Mouse (Mus musculus) heart, postnatal 4 days (tissue): ENCODE data around the gene Slc39a7. TPM values are rescaled to one million over a fixed set of nuclear protein-coding genes. Genes with fewer than 3 reads are reported as not detected.
A peak's percentile ranks its signal among the peaks of the same experiment; 100 is the strongest.
"Not testable (repeated sequence)": the region's sequence is repeated elsewhere in the genome, so short reads cannot be mapped to it uniquely, and the experiment has no call there.

Experiments
- DNase-seq: peaks from one replicate; pipeline ENCODE4 v3.0.0; 2021
- microRNA-seq, 2 experiments: library from miRNA; unstranded; fragments of <30 nt; microRNA quantifications; one replicate each; pipeline ENCODE4 v1.2.0; 2021 to 2022
- total RNA-seq, 2 experiments: library from RNA; stranded (reverse); gene quantifications; 2 replicates each; pipeline ENCODE4 v1.2.3; 2021

Gene Slc39a7
- total RNA-seq, 2 experiments from 2014 or later = 83.8 to 86.5 TPM

DNA sequence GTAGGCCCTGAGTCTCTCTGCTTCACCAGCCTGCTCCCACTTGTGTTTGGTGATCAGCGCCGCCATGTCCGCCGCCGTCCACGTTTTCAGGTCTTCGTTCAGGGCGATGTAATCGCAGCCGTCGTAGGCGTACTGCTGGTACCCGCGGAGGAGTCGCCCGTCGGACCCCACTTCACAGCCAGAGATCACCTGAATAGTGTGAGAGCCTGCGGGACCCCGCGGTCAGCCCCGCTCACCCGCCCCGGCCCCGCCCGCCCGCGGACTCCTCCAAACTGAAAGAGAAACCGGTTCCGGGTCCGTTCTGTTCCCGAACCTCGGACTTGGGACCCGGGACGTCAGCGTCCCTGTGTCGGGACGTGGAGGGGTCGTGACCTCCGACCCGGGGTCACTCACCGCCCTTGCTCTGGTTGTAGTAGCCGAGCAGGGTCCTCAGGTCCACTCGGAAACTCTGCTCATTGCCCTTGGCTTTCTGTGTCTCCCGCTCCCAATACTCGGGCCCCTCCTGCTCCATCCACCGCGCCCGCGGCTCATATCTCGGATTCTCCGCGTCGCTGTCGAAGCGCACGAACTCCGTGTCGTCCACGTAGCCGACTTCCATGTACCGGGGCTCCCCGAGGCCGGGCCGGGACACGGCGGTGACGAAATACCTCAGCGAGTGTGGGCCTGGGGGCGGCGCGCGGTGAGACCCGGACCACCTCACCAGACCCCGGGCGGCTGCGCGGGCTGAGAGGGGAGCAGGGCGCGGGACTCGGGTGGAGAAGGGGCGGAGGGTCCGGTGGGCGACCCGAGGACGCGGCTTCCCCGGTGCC, 31.9 kb downstream of the Slc39a7 start:
- DNase-seq = peak; percentile 30

DNA sequence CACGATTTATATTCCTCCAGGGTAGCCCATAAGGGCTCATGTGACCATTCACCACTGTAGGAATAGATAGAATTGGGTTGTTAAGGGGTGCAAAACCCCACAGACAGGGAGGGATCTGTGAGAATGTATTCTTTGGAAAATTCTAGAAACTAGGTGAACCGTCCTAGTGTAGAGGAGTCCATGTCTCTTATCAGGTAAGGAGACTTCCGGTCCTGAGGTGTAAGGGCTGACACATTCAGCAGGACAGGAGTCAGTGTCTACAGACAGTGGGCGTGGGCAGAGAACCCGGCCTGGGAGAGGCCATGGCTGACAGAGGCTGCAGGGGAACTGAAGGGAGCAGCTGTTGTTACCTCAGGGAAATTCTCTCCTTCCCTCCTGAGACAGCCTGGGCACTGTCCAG, 32.8 kb downstream of the Slc39a7 start:
- not testable (repeated sequence) for DNase-seq

DNA sequence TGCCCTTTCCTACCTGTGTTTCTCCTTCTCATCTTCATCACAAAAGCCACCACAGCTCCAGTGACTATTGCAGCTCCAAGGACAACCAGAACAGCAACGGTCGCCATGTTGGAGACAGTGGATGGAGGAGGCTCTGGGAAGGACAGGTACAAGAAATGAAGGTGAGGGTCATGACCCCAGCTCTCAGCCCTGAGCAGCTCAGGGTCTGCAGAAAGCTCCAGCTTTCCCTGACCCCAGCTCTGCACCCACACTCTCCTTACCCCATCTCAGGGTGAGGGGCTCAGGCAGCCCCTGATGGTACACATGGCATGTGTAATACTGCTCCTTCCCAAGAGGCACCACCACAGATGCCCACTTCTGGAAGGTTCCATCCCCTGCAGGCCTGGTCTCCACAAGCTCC, 34.5 kb downstream of the Slc39a7 start:
- not testable (repeated sequence) for DNase-seq

DNA sequence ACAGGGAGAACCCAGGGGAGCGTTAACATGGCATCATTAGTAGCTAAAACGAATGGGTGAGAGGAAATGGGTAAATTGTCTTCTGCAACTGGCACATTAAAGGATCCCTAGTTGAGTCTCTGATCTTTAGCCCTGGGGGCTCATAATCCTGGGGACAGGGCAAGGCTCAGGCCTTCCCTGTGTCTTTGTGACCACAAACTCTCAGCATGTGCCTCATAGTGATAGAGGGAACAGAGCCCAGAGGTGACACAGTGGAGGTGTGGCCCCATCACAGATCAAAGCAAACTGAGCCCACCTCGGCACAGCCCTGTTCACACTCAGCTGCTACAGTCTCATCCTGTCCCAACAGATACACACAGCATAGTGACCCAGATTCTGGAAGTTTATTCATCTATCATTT, 35.8 kb downstream of the Slc39a7 start:
- no peak for DNase-seq

DNA sequence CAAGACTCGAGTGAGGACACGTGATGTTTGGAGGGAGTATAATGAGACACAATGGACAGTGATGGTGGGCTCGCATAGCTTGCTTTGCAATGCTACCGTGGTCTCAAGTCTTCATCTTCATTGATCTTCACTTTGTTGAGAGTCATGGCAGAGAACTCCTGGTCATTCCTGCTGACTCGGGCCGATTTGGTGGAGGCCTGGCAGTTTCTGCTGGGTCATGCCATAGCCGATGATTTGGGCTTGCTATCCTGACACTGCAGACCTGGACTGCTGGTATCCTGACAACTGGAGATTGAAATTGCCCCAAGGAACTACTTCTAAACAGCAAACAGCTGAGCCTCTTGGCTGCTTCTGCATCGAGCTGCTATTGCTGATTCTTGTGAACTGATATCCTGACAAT, 36.5 kb downstream of the Slc39a7 start:
- no peak for DNase-seq

DNA sequence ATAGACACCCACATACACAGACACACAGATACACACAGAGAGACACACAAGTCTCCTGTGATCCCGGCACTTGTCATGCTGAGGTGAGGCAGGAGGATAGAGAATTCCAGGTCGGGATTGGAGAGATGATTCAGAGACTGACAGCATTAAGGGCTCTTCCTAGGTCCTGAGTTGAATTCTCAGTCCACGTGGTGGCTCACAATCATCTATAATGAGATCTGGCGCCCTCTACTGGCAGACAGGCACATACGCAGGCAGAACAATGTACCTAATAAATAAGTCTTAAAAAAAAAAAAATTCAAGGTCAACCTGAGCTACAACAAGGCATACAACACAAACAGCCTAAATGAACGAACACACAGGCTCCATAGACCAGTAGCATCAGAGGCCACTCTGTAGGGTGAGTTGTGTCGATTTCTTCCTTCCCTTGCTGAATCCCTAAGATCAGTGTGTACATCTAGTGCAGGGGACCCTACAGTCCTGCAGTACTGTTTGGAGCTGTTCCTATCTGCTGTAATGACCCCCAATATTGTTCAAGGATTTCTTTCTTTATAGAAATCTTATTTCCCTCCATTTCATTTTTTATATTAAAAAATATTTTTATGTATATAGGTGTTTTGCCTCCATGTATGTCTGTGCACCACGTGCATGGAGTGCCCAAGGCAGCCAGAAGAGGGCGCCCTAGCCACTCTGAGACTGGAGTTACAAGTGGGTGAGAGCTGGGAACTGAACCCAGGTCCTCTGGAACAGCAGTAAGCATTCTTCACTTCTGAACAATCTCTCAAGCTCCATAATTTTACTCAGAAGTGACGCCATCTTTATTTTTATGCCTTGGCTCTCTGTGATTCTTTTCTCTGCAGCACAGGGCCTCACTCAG, 39.5 kb downstream of the Slc39a7 start:
- peak; percentile 66 for DNase-seq

DNA sequence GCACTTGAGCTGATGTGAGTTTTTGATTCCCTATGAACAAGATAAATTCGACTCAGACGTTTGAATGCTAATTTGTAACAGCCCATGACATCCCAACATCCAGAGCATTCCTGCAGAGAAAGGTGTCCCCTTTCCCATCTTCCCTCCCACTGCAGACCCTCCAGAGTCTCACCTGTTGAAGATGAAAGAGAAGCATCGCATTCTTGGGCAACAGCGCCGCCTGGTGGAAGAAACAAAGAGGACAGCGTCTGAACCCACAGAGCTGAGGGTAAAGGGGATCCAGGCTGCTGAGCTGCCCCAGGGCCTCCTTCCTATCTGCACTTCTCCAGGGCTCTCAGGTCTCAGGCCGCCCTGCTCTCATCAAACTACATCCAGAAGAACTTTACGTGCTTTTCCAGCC, 49.3 kb downstream of the Slc39a7 start:
- peak; percentile 66 for DNase-seq

DNA sequence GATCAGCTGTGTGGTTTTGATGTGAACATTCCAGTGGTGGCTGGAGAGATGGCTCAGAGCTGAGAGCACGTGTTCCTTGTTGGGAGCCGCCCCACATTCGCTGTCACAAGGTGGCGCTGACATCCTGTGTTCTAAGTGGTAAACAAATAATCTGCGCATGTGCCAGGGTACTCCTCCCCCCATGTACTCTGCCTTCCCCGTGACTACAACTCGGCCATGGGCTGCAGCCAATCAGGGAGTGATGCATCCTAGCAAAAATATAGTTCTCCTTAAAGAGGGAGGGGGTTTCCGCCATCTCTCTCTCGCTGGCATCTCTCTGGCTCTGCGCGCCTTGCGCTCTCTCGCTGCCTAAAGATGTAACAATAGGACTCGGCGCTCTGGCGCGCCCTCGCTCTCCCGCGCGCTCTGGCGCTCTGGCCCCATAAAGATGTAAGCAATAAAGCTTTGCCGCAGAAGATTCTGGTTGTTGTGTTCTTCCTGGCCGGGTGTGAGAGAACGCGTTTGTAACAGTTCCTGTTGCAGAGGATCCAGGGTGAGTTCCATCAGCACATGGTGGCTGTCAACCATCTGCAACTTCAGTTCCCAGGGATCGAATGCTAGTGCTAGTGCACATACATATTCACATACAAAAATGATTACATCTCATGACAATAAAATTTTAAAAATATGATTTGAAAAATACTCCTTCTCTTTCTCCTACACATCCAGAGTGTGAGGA, 50.1 kb downstream of the Slc39a7 start:
- DNase-seq = peak; percentile 89

DNA sequence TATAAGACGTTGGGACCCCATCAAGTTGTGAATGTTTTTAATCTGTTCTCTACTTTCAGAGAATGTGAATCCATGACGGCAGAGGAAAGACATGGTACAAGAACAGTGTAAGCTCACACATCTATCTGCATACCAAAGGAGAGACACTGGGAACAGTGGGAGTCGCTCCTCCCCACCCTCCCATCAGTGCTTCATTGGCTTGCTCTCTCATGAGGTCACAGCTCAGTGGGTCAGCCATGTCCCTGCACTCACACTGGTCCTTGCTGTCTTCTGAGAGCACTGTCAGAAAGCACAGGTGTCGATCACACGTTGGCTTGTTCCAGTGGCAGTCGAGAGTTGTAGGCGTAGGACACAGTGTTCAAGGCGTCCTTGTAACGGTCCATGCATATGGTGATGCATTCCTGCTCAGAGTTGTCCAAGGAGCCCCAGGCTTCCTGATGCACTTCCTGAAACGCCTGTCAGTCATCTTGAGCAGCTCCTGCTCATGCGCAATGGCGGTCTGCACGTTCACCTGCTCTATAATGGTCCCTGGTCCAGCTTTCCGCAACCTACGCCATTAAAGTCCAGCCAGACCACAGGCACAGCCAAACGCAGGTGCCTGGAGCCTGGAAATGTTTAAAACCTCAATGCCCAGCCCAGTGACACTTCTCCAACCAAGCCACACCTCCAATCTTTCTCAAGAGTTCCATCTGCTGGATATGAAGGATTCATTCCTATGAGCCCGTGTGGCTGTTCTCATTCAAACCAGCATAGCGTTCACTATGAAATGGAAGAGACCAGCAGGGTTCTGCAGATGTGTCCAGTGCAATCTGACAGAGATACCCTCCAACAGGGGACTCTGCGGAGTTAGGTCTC, 51.1 kb downstream of the Slc39a7 start:
- DNase-seq = no peak

DNA sequence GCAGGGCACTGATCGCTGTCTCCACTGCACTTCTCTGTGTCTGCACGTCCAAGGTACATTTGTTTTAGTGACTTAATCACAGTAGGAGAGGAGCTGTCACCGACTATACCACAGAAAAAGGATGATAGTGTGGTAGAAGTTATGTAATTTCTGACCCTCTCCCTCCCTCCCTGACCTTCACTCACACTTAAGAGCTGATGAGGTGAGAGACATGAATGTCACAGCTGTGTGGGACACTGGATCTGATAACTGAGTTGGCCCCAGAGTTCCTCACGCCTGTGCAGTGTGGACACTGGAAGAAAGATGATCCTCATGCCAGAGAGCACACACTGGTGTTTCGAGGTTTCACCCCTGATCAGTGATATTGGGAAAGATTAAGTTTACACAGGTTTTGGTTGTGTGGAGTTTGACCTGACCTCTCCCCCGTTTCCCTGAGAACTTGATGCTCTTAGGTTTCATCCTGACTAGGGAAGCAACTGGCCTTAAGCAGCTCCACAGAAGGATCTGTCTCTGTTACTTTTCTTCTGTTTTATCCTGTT, 51.9 kb downstream of the Slc39a7 start:
- no peak for DNase-seq

DNA sequence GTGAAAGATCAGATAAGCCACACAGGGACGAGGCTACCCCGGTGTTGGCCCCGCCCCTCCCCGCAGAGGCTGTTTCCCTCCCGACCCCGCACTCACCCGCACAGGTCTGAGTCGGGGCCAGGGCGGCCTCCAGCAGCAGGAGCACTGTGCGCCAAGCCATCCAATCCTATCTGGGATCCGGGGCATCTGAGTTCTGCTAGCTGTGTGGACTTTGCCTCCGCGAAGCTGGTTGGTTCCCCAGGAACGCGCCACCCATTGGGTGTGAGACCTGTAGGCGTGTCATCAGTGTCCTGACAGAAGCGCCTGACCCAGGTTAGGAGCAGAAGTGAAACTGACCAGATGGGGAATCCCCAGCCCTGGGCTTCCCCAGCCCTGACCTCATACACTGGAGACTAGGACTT, 52.9 kb downstream of the Slc39a7 start:
- peak; percentile 69 for DNase-seq

Small RNA genes lying within 50 kb of the gene (microRNA-seq; reads per million reads assigned to microRNA genes)
- 0.20 to 0.69 reads per million in 2 experiments for gene Mir219a-1
- gene Mir219c = 0 reads per million in 2 experiments

Other genes with a start within 250 kb of the Slc39a7 start
- 10 to 100 TPM; 29.1 to 35.0 TPM for gene Angptl4, start 249.9 kb downstream of the Slc39a7 start, total RNA-seq
- gene Kank3, start 221.2 kb downstream of the Slc39a7 start, total RNA-seq = 10 to 100 TPM; 57.5 to 58.5 TPM
- gene Rps28, start 207.1 kb downstream of the Slc39a7 start, total RNA-seq = 1,000 to 10,000 TPM; 1,097 to 1,179 TPM
- 100 to 1,000 TPM; 423 to 447 TPM for gene Ndufa7, start 207.1 kb downstream of the Slc39a7 start, total RNA-seq
- 10 to 100 TPM; 16.8 to 21.4 TPM for gene Cd320, start 188.6 kb downstream of the Slc39a7 start, total RNA-seq
- gene Gm7029, start 157.8 kb downstream of the Slc39a7 start, total RNA-seq = not detected
- 10 to 100 TPM; 40.2 to 42.7 TPM for gene Kifc1, start 141.0 kb downstream of the Slc39a7 start, total RNA-seq
- gene Platr17, start 126.5 kb downstream of the Slc39a7 start, total RNA-seq = not detected
- 10 to 100 TPM; 16.5 to 18.0 TPM for gene Daxx, start 122.3 kb downstream of the Slc39a7 start, total RNA-seq
- gene Tapbp, start 115.8 kb downstream of the Slc39a7 start, total RNA-seq = 10 to 100 TPM; 72.3 to 78.5 TPM
- 10 to 100 TPM; 34.3 to 35.8 TPM for gene Zbtb22, start 115.8 kb downstream of the Slc39a7 start, total RNA-seq
- gene Rgl2, start 102.1 kb downstream of the Slc39a7 start, total RNA-seq = 10 to 100 TPM; 56.5 to 58.1 TPM
- 10 to 100 TPM; 78.0 to 79.5 TPM for gene Pfdn6, start 91.3 kb downstream of the Slc39a7 start, total RNA-seq
- 10 to 100 TPM; 13.3 to 14.4 TPM for gene Wdr46, start 91.0 kb downstream of the Slc39a7 start, total RNA-seq
- gene B3galt4, start 80.2 kb downstream of the Slc39a7 start, total RNA-seq = 1 to 10 TPM; 2.3 to 2.9 TPM
- 10 to 100 TPM; 38.1 to 40.1 TPM for gene Vps52, start 75.9 kb downstream of the Slc39a7 start, total RNA-seq
- 100 to 1,000 TPM; 648 to 719 TPM for gene Rps18, start 75.7 kb downstream of the Slc39a7 start, total RNA-seq
- 10 to 100 TPM; 33.9 to 35.4 TPM for gene H2-K1, start 31.3 kb downstream of the Slc39a7 start, total RNA-seq
- gene Ring1, start 7.0 kb downstream of the Slc39a7 start, total RNA-seq = 10 to 100 TPM; 18.7 to 19.8 TPM
- gene H2-Ke6, start 3.6 kb downstream of the Slc39a7 start, total RNA-seq = 10 to 100 TPM; 63.6 to 69.6 TPM
- 10 to 100 TPM; 35.5 to 39.5 TPM for gene Rxrb, start 130 bp upstream of the Slc39a7 start, total RNA-seq
- gene Col11a2, start 7.8 kb upstream of the Slc39a7 start, total RNA-seq = 1 to 10 TPM; 1.4 to 2.2 TPM
- gene H2-Oa, start 60.7 kb upstream of the Slc39a7 start, total RNA-seq = not detected
- gene H2-DMa, start 87.9 kb upstream of the Slc39a7 start, total RNA-seq = 1 to 10 TPM; 5.6 to 6.0 TPM
- 100 to 1,000 TPM; 125 to 128 TPM for gene Brd2, start 91.0 kb upstream of the Slc39a7 start, total RNA-seq
- under 1 TPM; 0.55 to 0.72 TPM for gene H2-DMb2, start 111.6 kb upstream of the Slc39a7 start, total RNA-seq
- under 1 TPM; 0.26 to 0.68 TPM for gene H2-DMb1, start 121.4 kb upstream of the Slc39a7 start, total RNA-seq
- 1 to 10 TPM; 4.8 to 5.4 TPM for gene Tap1, start 155.9 kb upstream of the Slc39a7 start, total RNA-seq
- 1 to 10 TPM; 2.5 to 3.8 TPM for gene Psmb9, start 156.1 kb upstream of the Slc39a7 start, total RNA-seq
- gene Psmb8, start 166.0 kb upstream of the Slc39a7 start, total RNA-seq = 1 to 10 TPM; 3.7 to 7.0 TPM
- 10 to 100 TPM; 10.7 to 12.3 TPM for gene Tap2, start 171.8 kb upstream of the Slc39a7 start, total RNA-seq
- gene H2-Ob, start 207.2 kb upstream of the Slc39a7 start, total RNA-seq = under 1 TPM; 0.23 to 0.38 TPM
- gene H2-Ab1, start 226.0 kb upstream of the Slc39a7 start, total RNA-seq = 1 to 10 TPM; 2.4 to 3.1 TPM